Mouse (Mus musculus): ENCODE measurements around the gene Zfp706.

GRCm38 (mm10) chr15:36973714-36974113, 33.9 kb downstream of the Zfp706 start:
- TF ChIP-seq CHD2 (IDR thresholded peaks at IDR 0.05; ENCODE audit: low read length) (no peak), POLR2A (IDR thresholded peaks at IDR 0.05; ENCODE audit: control insufficient read depth in 1 of 2, insufficient read depth in 1 of 2, low read depth in 1 of 2, low read length in 2 of 2, poor library complexity in 1 of 2) (no peak), CTCF (IDR thresholded peaks at IDR 0.05 in 2 of 3, conservative IDR thresholded peaks at IDR 0.05 in 1 of 3; ENCODE audit: control insufficient read depth in 1 of 3, insufficient read depth in 1 of 3, low read depth in 2 of 3, low read length in 3 of 3, poor library complexity in 1 of 3, severe bottlenecking in 1 of 3) (no peak), TCF12 (IDR thresholded peaks at IDR 0.05; ENCODE audit: low read depth, low read length) (no peak), GABPA (IDR thresholded peaks at IDR 0.05; ENCODE audit: low read depth, low read length) (no peak), CHD1 (IDR thresholded peaks at IDR 0.05; ENCODE audit: low read depth, low read length) (no peak)

Data from MEL (cell line).